Comparison of ENCODE assay signal across 17 mouse cellular contexts in genomic region chr9:85589210-85589609, GRCm38 (mm10).
"Had no signal": no experiment of that assay in that cellular context is flagged by ENCODE, and none has a peak within 500 bp of the region (broad histone marks: within the 10 kb centered on the region; RNA-seq: fewer than 3 reads in every experiment).

No protein-coding gene starts in this region.

- H3K27me3 ChIP-seq: limb, embryonic 12.5 days; limb, embryonic 15.5 days; megakaryocyte, embryonic 14.5 days had no signal

- DNase-seq: kidney, adult 9 months; kidney, postnatal 14 days; kidney, postnatal 4 days; left cerebral cortex, postnatal 4 days; liver, postnatal 0 days; lung, embryonic 14.5 days; lung, postnatal 36 days; thymus, adult 18-20 months; thymus, postnatal 36 days had no signal

- H3K9me3 ChIP-seq: limb, embryonic 12.5 days; limb, embryonic 15.5 days had no signal

- H3K4me3 ChIP-seq: limb, embryonic 12.5 days; limb, embryonic 15.5 days had no signal

- H3K36me3 ChIP-seq: limb, embryonic 12.5 days; limb, embryonic 15.5 days had no signal

- H3K27ac ChIP-seq: limb, embryonic 12.5 days; limb, embryonic 15.5 days; liver, embryonic 14.5 days had no signal

- H3K4me1 ChIP-seq: limb, embryonic 12.5 days; limb, embryonic 15.5 days had no signal

- H3K4me2 ChIP-seq: limb, embryonic 12.5 days; limb, embryonic 15.5 days; liver, embryonic 11.5 days; lung, embryonic 14.5 days; midbrain, embryonic 11.5 days had no signal

- ATAC-seq: lung, postnatal 0 days; midbrain, embryonic 16.5 days had no signal

- H3K9ac ChIP-seq: limb, embryonic 12.5 days; limb, embryonic 15.5 days; liver, embryonic 14.5 days; liver, postnatal 0 days; lung, embryonic 14.5 days had no signal
